In the genomic region with DNA sequence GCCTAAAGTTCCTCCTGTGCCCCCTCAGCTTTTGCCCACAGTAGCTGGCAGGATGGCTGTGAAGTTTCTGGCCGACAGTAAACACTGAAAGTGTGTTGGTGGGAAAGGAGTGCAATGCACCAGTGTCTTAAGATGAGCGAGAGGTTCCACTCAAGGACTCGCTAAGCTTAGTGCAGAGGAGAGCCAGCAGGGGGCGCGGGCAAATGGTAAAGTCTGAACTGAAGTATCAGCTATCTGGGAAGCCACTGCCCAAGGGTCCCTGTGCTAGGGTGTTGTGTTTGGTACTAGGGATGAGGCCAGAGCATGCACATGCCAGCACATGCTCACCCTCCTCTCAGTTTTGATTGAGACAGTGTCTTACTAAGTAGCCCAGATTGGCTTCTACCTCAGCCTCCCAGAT, we compare ENCODE assay signal across 8 mouse cellular contexts.
DNase-seq lines count a peak whose midpoint lies in the region; ATAC-seq and TF ChIP-seq lines count a peak whose summit lies in the region.

No protein-coding gene starts in this region.

- no peak for ATAC-seq in cerebellum, adult (ENCODE audit: insufficient number of reproducible peaks, low FRiP score, low TSS enrichment)
- peak; percentile 74 for ATAC-seq in inflammation-experienced regulatory T-cells, adult 6 months
- peak; percentile 59 for ATAC-seq in midbrain, postnatal 0 days (ENCODE audit: low FRiP score)

- peak; percentile 79 for TF ChIP-seq CTCF in gastrocnemius, adult 2 months (IDR thresholded peaks at IDR 0.05)
- peak; percentile 89 for TF ChIP-seq CTCF in midbrain, postnatal 0 days (IDR thresholded peaks at IDR 0.05)

- no peaks in the 10 kb centered on the region for H3K36me3 ChIP-seq in limb, embryonic 10.5 days
- H3K36me3 ChIP-seq in midbrain, postnatal 0 days (ENCODE audit: insufficient read depth, low read length): peaks cover 2% of the 10 kb centered on the region; the same call in 1 of the 2 replicates

- WGBS in limb, embryonic 10.5 days: 6% methylated on average over 5 of the region's 5 CpGs
- WGBS in midbrain, postnatal 0 days: 3% methylated on average over 5 of the region's 5 CpGs

- H3K27ac ChIP-seq in gastrocnemius, adult 2 months: no peak overlapping the region
- 0 out of 2 replicates have a peak overlapping the region, but pooled peaks have one; percentile 26 for H3K27ac ChIP-seq in limb, embryonic 10.5 days
- no peak overlapping the region for H3K27ac ChIP-seq in midbrain, postnatal 0 days (ENCODE audit: low read depth, low read length)

- peaks cover 35% of the 10 kb centered on the region for H3K4me1 ChIP-seq in limb, embryonic 10.5 days
- no peaks in the 10 kb centered on the region for H3K4me1 ChIP-seq in midbrain, postnatal 0 days (ENCODE audit: insufficient read depth, low read length)

- peak; percentile 63 to 71 for DNase-seq in cerebellum, adult 18-20 months
- peak; percentile 47 for DNase-seq in cerebellum, adult 9-11 months
- peak; percentile 85 for DNase-seq in gastrocnemius, adult 2 months
- DNase-seq in limb, embryonic 10.5 days (ENCODE audit: low spot score): peak; percentile 87
- peak; percentile 88 for DNase-seq in midbrain, postnatal 0 days (ENCODE audit: low spot score)
- peak; percentile 55 to 88 for DNase-seq in spleen, postnatal 10 days (ENCODE audit: low spot score in 2 of 2)

- intact Hi-C loops in gastrocnemius, adult 2 months (cut with DNase I): loop anchor here (2.0 to 5.0 kb wide), 3 partner anchors 127 to 207 kb away; a partner anchor contains a TSS

- H3K9ac ChIP-seq in midbrain, postnatal 0 days (replicated peaks; ENCODE audit: low read length, poor library complexity, severe bottlenecking): no peak overlapping the region

- no peaks in the 10 kb centered on the region for H3K9me3 ChIP-seq in limb, embryonic 10.5 days (replicated peaks)
- H3K9me3 ChIP-seq in midbrain, postnatal 0 days (ENCODE audit: low read length): no peaks in the 10 kb centered on the region

- H3K27me3 ChIP-seq in limb, embryonic 10.5 days (ENCODE audit: low read depth, poor library complexity, severe bottlenecking): no peaks in the 10 kb centered on the region
- no peaks in the 10 kb centered on the region for H3K27me3 ChIP-seq in midbrain, postnatal 0 days (ENCODE audit: insufficient read depth, low read length)

- H3K4me3 ChIP-seq in gastrocnemius, adult 2 months: no peak overlapping the region
- no peak overlapping the region for H3K4me3 ChIP-seq in limb, embryonic 10.5 days
- no peak overlapping the region for H3K4me3 ChIP-seq in midbrain, postnatal 0 days (ENCODE audit: low read depth, low read length)

- no peak overlapping the region for H3K4me2 ChIP-seq in midbrain, postnatal 0 days (ENCODE audit: low read depth, low read length, poor library complexity, severe bottlenecking)
